Mouse (Mus musculus) layer of hippocampus, adult 11-12 months (tissue): ENCODE measurements at regions not wholly inside any gene's neighbourhood (a gene's known extent, or its start where the extent isn't known, plus 50 kb on each side); places are given as distances from the start of the nearest gene placed in this dataset.

ENCODE experiments used
- DNase-seq: peaks from one replicate; pipeline ENCODE4 v3.0.0; 2022; ENCODE audit warnings: low spot score

- DNase-seq: no peak
Measured at GRCm38 (mm10) chr12:52400099-52400498, 103.7 kb upstream of the Arhgap5 start.

- DNase-seq: no peak
Measured at GRCm38 (mm10) chr12:52402711-52403110, 101.1 kb upstream of the Arhgap5 start.

- no peak for DNase-seq
Measured at GRCm38 (mm10) chr12:52406386-52406785, 97.4 kb upstream of the Arhgap5 start.

- DNase-seq: no peak
Measured at GRCm38 (mm10) chr12:52408307-52408895, 95.4 kb upstream of the Arhgap5 start.

- DNase-seq: no peak
Measured at GRCm38 (mm10) chr12:52409221-52409620, 94.6 kb upstream of the Arhgap5 start.

- DNase-seq: no peak
Measured at GRCm38 (mm10) chr12:52412172-52412571, 91.6 kb upstream of the Arhgap5 start.

- no peak for DNase-seq
Measured at GRCm38 (mm10) chr12:52413046-52413473, 90.7 kb upstream of the Arhgap5 start.

- no peak for DNase-seq
Measured at GRCm38 (mm10) chr12:52422729-52423128, 81.0 kb upstream of the Arhgap5 start.

GRCm38 (mm10) chr12:52424336-52425034 is 79.3 kb upstream of the Arhgap5 start:
- no peak for DNase-seq

GRCm38 (mm10) chr12:52429935-52430334 is 73.8 kb upstream of the Arhgap5 start:
- no peak for DNase-seq

- DNase-seq: no peak
Measured at GRCm38 (mm10) chr12:52431933-52432332, 71.8 kb upstream of the Arhgap5 start.

- DNase-seq: no peak
Measured at GRCm38 (mm10) chr12:52434021-52434420, 69.8 kb upstream of the Arhgap5 start.

- DNase-seq: no peak
Measured at GRCm38 (mm10) chr12:52435321-52435720, 68.5 kb upstream of the Arhgap5 start.

- DNase-seq: no peak
Measured at GRCm38 (mm10) chr12:52435795-52436211, 68.0 kb upstream of the Arhgap5 start.

GRCm38 (mm10) chr12:52436941-52437340 is 66.8 kb upstream of the Arhgap5 start:
- no peak for DNase-seq

GRCm38 (mm10) chr12:52439241-52439640 is 64.5 kb upstream of the Arhgap5 start:
- no peak for DNase-seq

- no peak for DNase-seq
Measured at GRCm38 (mm10) chr12:52440868-52441365, 62.9 kb upstream of the Arhgap5 start.

GRCm38 (mm10) chr12:52442337-52442736 is 61.4 kb upstream of the Arhgap5 start:
- no peak for DNase-seq

- DNase-seq: no peak
Measured at GRCm38 (mm10) chr12:52445731-52446130, 58.0 kb upstream of the Arhgap5 start.

GRCm38 (mm10) chr12:52446501-52446900 is 57.3 kb upstream of the Arhgap5 start:
- no peak for DNase-seq

- no peak for DNase-seq
Measured at GRCm38 (mm10) chr12:52447482-52447881, 56.3 kb upstream of the Arhgap5 start.

GRCm38 (mm10) chr12:52448218-52448617 is 55.6 kb upstream of the Arhgap5 start:
- no peak for DNase-seq

- DNase-seq: no peak
Measured at GRCm38 (mm10) chr12:52453890-52454289, 49.9 kb upstream of the Arhgap5 start.
